Mouse (Mus musculus) heart, postnatal 36 days (tissue): ENCODE results near the gene Apobec3. TPM values are rescaled to one million over a fixed set of nuclear protein-coding genes. Genes with fewer than 3 reads are reported as not detected.
"Not testable (repeated sequence)": the region's sequence is repeated elsewhere in the genome, so short reads cannot be mapped to it uniquely, and the experiment has no call there.

Experiments
- DNase-seq, 2 experiments: peaks; one replicate each; pipeline ENCODE4 v3.0.0; 2021 to 2022
- intact Hi-C: fragments of 180-260 bp; cut with DNase I; formaldehyde crosslinking; loops from one replicate; pipeline ENCODE4 v1.15.1; 2025
- total RNA-seq, 2 experiments: library from RNA; stranded (reverse); gene quantifications; 2 replicates each; pipeline ENCODE4 v1.2.3; 2021

Apobec3 gene
- total RNA-seq, 2 experiments from 2014 or later, result 7.7 to 7.8 TPM

DNA sequence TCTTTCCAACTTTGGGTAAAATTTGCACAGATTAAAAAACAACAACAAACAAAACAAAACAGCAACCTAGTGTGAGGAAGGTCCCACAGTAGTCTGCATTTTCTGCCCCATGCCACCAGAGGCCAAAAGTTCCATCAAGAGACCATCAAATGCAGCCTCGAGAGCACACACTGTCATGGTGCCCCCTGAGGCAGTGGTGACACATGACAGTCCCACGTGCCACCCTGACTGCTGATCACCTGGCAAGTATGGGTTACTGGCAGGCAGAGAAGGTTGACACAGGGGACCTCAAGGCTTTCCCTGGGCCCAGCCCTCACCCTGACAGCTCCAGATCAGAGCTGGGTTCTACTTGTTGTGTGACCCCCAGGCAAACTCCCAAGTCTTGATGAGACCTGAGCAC lies 28.3 kb downstream of the Apobec3 start:
- DNase-seq, result no peak
- intact Hi-C loops, result no loop called here

DNA sequence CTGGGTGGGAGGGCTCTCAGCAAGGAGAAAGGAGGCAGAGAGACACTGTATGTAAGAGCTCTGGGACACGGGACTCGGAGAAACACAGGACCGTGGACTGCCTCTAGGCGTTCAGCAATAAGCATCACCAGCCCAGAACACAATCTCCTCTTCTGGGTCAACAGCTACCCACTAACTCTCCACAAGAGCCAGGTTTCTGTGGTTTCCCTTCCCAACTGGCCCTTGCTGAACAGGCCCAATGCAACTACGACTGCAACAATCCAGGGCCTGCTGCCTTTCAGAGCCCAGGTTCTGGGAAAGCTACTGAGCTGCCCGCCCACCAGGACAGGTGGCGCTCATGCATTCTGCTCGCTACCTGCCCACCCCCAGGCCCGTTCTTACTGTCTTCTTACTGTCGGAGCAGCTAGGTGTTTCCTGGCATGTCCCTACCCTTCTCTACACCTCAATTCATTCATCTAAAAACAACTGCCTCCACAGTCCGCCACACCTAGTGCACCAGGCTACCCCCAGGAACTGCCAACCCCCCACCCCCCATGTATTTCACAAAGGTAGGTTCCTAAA lies 35.5 kb downstream of the Apobec3 start:
- DNase-seq, result no peak
- intact Hi-C loops, result no loop called here

DNA sequence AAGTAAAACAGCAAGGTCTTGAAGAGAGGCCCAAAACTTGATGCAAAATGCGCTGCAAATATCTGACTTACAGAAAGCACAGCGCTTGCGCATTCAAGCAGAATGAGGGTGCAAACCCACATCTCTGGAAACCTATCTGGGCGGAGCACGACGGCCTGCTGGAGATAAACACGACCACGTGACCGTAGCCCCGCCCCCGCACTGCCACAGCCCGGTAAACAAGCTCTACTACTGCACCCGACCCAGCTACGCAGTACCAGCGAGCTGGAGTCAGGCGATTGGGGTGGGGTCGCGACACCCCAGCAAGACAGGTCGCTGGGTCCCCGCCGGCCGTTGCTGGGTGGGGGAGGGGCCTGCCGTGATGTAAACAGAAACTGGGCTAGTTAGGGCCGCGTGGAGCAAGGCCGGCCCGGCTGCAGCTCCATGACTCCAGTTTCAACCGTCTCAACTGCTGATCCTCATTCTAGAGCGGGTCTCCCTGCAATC lies 36.2 kb downstream of the Apobec3 start:
- intact Hi-C loops, result no loop called here
- DNase-seq, result peak; percentile 95

DNA sequence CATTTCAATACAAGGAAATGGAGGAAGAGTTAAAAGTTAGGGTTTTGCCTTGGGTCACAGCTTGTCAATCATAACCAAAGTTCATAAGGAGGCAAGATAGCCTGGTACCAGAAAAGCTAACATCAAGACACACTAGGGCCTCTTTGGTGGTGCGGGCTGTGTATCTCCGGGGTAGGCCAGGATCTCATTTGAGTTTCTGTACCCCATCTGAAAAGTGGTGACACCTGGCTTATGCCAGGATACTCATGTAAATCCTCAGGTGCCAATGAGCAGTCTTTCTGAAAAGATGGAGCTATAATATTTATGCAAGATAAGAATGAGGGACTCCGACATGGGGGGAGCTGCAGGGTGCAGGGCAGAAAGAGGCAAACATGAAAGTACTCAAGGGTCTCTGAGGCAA lies 36.9 kb downstream of the Apobec3 start:
- intact Hi-C loops, result no loop called here
- DNase-seq, result no peak

DNA sequence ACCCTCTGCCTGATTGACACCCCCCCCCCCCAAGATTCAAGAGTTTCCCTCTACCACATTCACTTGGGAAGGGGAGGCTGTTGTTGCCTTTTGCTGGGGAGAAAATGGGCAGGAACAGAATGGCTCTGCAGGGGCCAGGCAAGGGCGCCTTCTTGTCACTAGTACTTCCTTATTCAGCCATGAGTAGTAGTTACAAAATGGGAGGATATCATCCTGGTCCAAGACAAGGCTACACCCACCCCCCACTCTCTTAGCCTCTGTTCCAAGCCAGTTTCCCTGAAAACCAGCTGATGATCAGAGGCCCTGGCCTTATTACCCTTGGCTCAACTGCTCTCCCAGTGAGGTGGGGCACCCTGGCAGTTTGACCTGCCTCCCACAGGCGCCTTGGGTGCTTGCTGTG lies 37.3 kb downstream of the Apobec3 start:
- intact Hi-C loops, result no loop called here
- DNase-seq, result no peak

GRCm38 (mm10) chr15:79929734-79930133 lies 38.3 kb downstream of the Apobec3 start:
- intact Hi-C loops, result no loop called here
- DNase-seq, result no peak

- DNase-seq, result peak in 1 of 2 experiments; percentile 22
- intact Hi-C loops, result loop anchor here (2.0 kb wide), 1 partner anchor 99 kb away; no protein-coding TSS in a partner anchor
These were observed 40.2 kb downstream of the Apobec3 start for GRCm38 (mm10) chr15:79931496-79932141.

- intact Hi-C loops, result loop anchor here (2.0 kb wide), 1 partner anchor 100 kb away; no protein-coding TSS in a partner anchor
- DNase-seq, result peak; percentile 92 to 93
These were observed 41.0 kb downstream of the Apobec3 start for GRCm38 (mm10) chr15:79932323-79932987.

- DNase-seq, result no peak
- intact Hi-C loops, result loop anchor here (2.0 kb wide), 1 partner anchor 100 kb away; no protein-coding TSS in a partner anchor
These were observed 41.7 kb downstream of the Apobec3 start for GRCm38 (mm10) chr15:79933052-79933669.

DNA sequence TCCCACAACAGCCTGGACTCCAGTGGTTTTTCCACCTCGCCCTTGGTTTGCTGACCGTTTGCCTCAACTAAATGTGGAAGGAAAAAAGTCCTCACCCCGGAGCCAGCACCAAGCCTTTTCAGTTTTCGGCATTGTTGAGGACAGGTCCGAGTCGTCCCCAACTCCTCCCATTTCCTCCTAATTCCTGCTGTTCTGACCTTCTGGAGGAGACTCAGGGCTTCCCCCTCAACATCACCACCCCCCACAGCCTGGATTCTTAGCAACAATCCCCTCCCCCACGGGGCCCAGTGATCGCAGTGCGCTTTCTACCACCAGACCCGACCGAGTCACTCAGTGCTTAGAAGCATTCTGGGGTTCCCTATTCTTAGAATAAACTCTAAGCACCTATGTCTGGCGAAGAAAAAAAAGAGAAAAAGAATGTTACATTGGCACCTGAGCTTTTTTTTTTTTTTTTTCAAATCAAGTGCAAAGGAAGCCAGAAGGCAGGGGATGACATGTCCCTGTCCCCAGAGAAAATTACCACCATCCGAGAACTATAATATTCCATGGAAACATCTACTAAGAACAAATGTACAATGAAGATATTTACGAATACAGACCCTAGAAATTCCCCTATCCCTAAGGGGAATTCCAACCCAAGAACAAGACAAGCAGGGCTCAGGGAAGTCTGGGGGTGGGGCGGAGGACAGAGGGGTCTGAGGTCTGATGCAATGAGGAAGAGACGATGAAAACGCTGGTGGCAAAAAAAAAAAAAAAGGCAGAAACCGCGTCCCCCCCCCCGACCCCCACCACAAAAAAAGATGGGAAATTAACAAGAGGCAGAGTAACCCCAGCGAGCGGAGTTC lies 42.4 kb downstream of the Apobec3 start:
- intact Hi-C loops, result loop anchor here (2.0 kb wide), 1 partner anchor 101 kb away; no protein-coding TSS in a partner anchor
- DNase-seq, result no peak

GRCm38 (mm10) chr15:79934776-79935175 lies 43.3 kb downstream of the Apobec3 start:
- intact Hi-C loops, result no loop called here
- no peak for DNase-seq

GRCm38 (mm10) chr15:79935654-79936373 lies 44.4 kb downstream of the Apobec3 start:
- intact Hi-C loops, result no loop called here
- no peak for DNase-seq

GRCm38 (mm10) chr15:79936374-79936751 lies 44.9 kb downstream of the Apobec3 start:
- intact Hi-C loops, result no loop called here
- no peak for DNase-seq

DNA sequence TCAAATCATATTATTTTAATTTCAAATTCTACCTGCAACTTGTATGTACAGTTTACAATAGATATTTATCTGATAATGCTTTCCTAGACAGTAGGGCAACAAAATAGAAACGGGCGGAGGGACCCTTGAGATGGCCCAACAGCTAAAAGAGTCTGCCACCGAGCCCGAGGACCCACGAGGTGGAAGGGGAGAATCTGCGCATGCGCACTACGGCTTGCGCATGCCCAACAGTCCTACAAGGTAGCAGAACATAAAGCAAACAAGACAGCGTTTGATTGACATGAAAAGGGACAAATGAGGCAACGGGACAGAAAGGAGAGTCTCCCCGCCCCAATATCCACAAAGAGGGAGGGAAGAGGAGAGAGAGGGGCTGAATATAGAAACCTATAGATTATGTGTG lies 47.6 kb downstream of the Apobec3 start:
- no peak for DNase-seq
- intact Hi-C loops, result no loop called here

GRCm38 (mm10) chr15:79939501-79939900 lies 48.0 kb downstream of the Apobec3 start:
- DNase-seq, intact Hi-C loops: not testable (repeated sequence)

DNA sequence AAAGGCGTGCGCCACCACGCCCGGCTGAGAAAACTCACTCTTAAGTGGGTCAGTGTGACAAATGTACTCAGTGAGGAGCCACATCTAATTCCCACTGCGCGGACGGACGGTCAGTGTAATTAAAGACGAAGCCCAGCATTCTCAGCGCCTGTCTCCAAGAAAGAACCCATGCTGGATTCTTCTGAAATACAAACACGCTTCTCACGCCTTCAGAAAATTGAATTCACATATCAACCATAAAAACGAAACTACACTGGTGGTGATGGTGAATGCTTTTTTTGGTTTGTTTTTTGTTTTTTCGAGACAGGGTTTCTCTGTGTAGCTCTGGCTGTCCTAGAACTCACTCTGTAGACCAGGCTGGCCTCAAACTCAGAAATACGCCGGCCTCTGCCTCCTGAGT lies 48.5 kb downstream of the Apobec3 start:
- no peak for DNase-seq
- intact Hi-C loops, result loop anchor here (10.0 kb wide), 1 partner anchor 285 kb away; no protein-coding TSS in a partner anchor

DNA sequence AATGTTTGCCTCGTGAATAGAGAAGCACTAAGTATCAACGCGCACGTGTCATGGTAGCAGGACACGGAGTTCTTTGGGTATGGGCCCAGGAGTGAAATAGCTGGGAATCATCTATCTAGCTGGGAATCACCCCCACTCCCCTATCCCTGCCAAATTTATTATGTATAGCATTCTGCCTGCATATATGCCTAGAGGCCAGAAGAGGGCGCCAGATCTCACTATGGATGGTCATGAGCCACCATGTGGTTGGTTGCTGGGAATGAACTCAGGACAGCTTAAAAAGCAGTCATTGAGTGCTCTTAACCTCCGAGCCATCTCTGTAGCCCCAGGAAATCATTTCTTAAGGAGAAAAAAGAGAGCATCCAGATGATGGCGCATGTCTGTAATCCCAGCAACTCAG lies 49.5 kb downstream of the Apobec3 start:
- intact Hi-C loops, result loop anchor here (10.0 kb wide), 1 partner anchor 284 kb away; no protein-coding TSS in a partner anchor
- DNase-seq, result peak; percentile 35 to 53

GRCm38 (mm10) chr15:79942541-79942940 lies 51.1 kb downstream of the Apobec3 start:
- no peak for DNase-seq
- intact Hi-C loops, result loop anchor here (10.0 kb wide), 1 partner anchor 282 kb away; no protein-coding TSS in a partner anchor

- DNase-seq, result no peak
- intact Hi-C loops, result loop anchor here (10.0 kb wide), 1 partner anchor 281 kb away; no protein-coding TSS in a partner anchor
These were observed 52.1 kb downstream of the Apobec3 start for GRCm38 (mm10) chr15:79943584-79943983.
